ENCODE assay signal across 14 mouse cellular contexts in genomic region chr2:144236791-144237584, GRCm38 (mm10).
"Had no signal": no experiment of that assay in that cellular context is flagged by ENCODE, and none has a peak within 500 bp of the region (broad histone marks: within the 10 kb centered on the region; RNA-seq: fewer than 3 reads in every experiment).

No protein-coding gene starts in this region.

- H3K36me3 ChIP-seq: limb, embryonic 13.5 days; midbrain, embryonic 10.5 days; midbrain, embryonic 15.5 days; neural tube, embryonic 13.5 days; stomach, embryonic 15.5 days had no signal

- H3K4me1 ChIP-seq: midbrain, embryonic 15.5 days; neural tube, embryonic 13.5 days had no signal

- H3K4me3 ChIP-seq: layer of hippocampus, adult 2 months; limb, embryonic 13.5 days; midbrain, embryonic 10.5 days; midbrain, embryonic 15.5 days; neural tube, embryonic 13.5 days; stomach, embryonic 15.5 days had no signal

- DNase-seq: kidney, adult 9 months; kidney, postnatal 36 days; left cerebral cortex, postnatal 4 days; lung, adult 18-20 months; right cerebral cortex, postnatal 14 days; thymus, postnatal 36 days had no signal

- H3K9ac ChIP-seq: limb, embryonic 13.5 days; liver, embryonic 14.5 days; midbrain, embryonic 15.5 days; neural tube, embryonic 13.5 days; stomach, embryonic 15.5 days had no signal

- H3K27me3 ChIP-seq: limb, embryonic 13.5 days; midbrain, embryonic 15.5 days; neural tube, embryonic 13.5 days; stomach, embryonic 15.5 days had no signal

- ATAC-seq: midbrain, embryonic 15.5 days had no signal

- H3K9me3 ChIP-seq: limb, embryonic 13.5 days; midbrain, embryonic 10.5 days; midbrain, embryonic 15.5 days; neural tube, embryonic 13.5 days; stomach, embryonic 15.5 days had no signal

- H3K4me2 ChIP-seq: limb, embryonic 13.5 days; midbrain, embryonic 15.5 days; neural tube, embryonic 13.5 days; stomach, embryonic 15.5 days had no signal

- H3K27ac ChIP-seq: kidney, postnatal 0 days; limb, embryonic 13.5 days; liver, embryonic 14.5 days; midbrain, embryonic 10.5 days; midbrain, embryonic 15.5 days; neural tube, embryonic 13.5 days; stomach, embryonic 15.5 days had no signal
